Mouse (Mus musculus): ENCODE measurements around the gene Tor1b.

Gene Tor1b

DNA sequence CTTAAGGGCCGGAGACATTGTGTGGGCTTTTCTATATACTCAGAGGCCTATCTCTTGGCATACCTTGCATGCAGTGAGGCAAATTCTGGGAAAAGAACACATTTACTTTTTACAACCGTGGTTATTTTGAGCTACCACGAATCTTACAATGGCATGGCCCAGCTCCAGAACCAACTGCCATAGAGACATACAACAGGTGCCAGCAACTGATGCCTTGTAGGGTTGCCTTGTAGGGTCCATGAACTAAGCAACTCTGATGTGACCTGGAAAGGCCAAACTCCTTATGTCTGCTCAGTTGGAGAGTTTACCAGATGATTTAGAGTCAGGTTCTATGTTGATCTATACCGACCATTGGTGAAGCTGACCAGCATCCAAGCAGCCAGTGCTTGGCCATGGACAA is 42.1 kb downstream of the Tor1b start:
- no peak for DNase-seq

DNA sequence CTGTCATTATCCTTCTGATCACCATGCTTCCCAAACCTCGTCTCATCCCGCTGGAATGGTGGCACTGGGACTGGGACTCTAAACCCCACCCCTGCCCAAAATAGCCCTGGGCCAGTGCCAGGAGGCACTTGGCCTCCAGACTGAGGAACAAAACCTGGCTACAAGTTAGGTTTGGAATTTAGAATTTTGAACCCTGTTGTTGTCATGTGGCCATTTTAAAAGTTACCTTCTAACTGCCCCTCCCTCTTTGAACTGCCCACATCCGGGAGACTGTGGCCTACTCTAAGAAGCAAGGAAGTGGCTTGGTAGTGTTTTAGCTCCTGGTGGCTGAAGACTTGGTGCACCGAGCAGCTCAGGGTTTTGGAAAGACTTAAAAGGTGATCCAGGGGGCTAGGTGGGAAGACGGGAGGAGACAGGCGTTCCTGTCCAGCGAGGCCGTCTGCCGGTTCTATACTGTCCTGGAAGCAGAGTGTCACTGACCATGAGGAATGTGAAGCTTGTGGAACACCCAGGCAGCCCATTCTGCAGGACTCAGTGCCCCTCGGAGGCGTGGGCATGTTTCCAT is 42.8 kb downstream of the Tor1b start:
- peak; percentile 37 to 62 for DNase-seq

DNA sequence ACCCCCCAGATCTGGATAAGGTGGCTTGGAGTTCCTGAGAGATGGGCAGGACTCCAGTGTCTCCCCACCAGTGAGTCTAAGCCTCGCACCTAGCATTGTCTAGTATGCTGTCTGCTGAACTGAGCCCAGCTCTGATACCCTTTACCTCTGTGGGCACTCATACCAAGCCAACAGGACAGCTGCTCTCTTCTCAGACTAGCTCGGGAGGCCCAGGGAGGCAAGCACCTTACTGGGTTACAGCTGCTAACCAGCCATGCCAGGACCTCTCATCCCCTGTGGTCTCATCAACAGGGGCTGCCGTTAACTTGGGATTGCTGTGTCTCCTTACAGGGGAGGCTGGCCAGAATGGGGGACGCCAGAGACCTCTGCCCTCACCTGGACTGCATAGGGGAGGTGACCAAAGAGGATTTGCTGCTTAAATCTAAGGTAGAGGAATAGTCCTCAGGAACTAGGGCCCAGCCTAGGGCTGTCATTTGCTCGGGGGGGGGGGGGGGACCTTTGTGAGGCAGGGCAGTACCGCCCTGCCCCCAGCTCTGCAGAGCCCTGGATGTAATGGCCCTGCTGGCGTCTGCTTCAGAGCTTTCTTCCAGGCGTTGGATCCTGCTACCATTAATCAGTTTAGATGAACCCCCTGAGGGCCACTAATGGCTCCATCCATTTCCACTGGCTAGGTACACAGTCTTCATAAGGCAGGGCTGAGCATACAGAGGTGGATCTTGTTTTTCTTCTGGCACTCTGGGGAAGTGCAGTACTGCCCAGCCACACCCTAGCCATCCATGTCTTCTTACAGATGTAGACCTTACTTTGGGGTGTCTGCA is 45.9 kb downstream of the Tor1b start:
- DNase-seq = no peak

DNA sequence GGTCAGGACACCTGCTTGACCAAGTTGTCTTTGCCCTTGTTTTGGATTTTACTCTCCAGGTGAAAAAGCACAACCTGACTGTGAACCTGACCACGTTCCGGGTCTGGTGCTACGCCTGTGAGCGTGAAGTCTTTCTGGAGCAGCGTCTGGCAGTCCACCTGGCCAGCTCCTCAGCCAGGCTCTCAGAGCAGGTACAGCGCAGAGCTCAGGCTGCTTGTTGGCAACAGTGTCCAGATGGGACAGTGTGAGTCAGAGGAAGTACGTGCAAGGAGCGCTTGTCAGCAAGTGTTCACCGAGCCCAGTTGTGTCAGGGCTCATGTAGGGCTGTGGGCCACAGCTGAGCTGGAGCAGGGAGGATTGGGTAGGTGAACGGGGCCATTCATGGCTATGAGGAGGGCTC is 50.1 kb downstream of the Tor1b start:
- no peak for DNase-seq

DNA sequence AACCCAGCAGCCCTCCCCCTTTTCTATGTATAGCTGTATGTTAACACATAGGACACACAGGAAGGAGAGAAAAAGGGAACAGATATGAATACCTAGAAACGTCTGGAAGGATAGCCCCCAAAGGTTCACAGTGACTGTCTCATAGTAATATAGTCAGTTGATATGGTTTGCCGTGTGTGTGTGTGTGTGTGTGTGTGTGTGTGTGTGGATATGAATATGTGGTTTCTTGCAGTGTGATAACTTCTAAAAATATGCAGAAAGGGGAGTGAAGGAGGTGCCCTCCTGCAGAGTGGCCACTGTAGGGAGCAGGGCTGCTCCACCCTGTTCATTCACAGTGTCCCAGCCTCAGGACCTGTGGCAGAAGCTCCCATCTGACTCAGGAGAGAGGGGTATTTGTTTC is 52.7 kb downstream of the Tor1b start:
- DNase-seq = no peak

DNA sequence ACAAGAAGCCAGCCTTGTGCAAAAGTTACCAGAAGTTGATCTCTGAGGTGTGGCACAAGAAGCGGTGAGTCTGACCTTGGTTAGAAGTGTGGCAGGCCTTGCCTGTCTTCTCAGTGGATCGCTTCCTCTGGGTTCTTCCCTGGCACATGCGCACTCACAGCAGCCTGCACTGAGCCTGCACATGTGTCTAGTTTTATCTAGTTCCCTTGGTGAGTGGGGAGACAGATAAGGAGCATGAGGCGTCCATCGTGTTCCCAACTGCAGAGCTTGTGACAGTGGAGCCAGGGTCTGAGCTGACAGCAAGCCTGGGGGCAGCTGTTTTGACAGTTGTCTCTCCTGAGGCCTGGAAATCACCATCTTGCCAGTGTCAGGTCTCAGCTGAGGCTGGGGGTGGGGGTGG is 53.7 kb downstream of the Tor1b start:
- no peak for DNase-seq

DNA sequence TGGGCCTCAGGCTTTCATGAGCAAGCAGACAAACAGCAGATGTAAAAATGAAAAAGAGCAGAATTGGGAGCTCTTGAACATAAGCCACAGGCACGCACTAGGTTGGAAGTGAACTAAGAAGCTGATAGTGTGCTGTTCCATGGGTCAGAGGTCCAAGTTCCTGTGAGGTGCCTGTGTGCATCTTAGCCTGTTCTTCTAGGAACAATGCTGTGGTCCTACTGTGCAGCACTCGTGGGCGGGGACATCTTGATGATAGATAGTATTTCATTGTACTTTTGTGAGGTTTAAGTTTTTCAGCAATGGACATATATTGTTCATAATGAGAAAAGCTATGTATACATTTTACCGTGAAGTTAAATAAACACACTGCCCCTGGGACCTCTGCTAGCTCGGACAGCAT is 54.4 kb downstream of the Tor1b start:
- no peak for DNase-seq
